Mouse (Mus musculus): Measurements from ENCODE around the gene Rfc2.
A peak's percentile ranks its signal among the peaks of the same experiment; 100 is the strongest.

Gene Rfc2

GRCm38 (mm10) chr5:134581146-134581545, at the start of gene Rfc2:
TSS of gene Rfc2 (plus strand) at chr5:134581366.
- DNase-seq (ENCODE audit: low spot score in 2 of 2), result no peak

- no peak for DNase-seq (ENCODE audit: low spot score in 2 of 2)
Observed at GRCm38 (mm10) chr5:134531585-134531984, 49.6 kb upstream of the Rfc2 start.

GRCm38 (mm10) chr5:134532417-134532816, 48.7 kb upstream of the Rfc2 start:
- DNase-seq (ENCODE audit: low spot score in 2 of 2), result no peak

- no peak for DNase-seq (ENCODE audit: low spot score in 2 of 2)
Observed at GRCm38 (mm10) chr5:134536036-134536435, 45.1 kb upstream of the Rfc2 start.

GRCm38 (mm10) chr5:134539891-134540290, 41.3 kb upstream of the Rfc2 start:
- no peak for DNase-seq (ENCODE audit: low spot score in 2 of 2)

DNA sequence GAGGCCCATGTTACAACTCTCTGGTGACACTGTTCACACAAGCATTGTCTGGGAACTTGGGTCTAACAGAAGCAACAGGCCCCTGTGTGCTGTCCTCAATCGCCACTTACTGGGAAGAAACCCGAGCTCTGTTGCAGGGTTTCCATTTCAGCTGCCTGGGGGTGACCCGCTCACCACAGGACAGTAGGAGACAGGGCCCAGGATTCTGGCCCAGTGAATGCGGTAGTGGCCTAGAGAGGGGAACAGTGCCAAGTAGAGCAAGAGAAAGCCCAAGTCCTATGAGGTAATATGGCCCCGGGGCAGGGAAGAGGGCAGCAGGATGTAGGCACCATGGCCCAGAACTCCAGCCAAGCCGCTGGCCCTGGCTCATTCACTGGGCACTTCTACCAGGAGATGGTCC, 40.3 kb upstream of the Rfc2 start:
- DNase-seq (ENCODE audit: low spot score in 2 of 2), result no peak

DNA sequence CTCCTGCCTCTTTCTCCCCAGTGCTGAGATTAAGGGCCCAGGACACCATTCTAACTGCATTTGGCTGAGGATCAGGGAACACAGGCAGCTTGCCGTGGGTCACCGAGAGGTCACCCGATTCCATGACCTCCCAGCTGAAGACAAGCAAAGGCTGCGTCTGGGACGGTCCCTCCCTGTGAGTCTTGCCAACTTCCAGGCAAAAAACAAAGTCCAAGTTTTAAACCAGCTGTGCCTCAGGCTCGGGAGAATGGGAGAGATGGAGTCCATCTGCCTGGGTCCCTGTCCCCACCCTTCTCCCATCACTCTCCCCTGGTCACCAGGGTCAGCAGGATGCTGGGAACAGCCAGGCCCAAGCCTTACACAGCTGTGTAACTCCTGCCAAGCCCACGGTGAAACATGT, 39.5 kb upstream of the Rfc2 start:
- DNase-seq (ENCODE audit: low spot score in 2 of 2), result no peak

DNA sequence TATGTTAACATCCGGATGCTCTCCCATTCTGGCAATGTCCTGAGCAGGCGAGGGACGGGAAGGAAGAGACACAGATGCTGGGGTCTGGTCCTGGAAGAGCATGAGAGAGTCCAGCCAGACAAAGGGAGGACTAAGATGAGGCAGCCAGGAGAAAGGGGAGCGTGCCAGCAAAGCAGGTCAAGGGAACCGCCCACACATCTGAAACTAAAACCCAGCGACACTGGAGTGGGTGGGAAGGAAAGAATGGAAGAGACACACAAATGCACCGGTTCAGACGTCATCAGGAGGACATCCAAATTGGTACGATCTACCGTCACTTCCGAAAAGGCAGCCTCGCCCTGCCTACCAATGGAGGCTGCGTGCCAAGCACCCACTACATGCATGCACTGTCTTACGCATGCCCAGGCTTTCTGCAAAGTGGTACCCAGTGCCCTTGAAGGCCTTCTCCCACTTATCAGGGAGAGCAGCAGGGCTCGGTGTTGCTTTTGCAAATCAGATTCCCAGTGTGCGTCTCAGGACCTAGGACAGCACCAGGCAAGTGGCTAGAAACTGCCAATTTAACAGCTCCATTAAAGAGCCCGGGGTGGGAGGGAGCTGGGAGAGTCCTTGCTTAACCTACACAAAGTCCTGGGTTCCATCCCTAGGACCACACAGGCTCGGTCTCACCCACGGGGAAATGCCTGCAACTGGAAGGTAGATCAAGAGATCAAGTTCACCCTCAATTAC, 36.5 kb upstream of the Rfc2 start:
- DNase-seq (ENCODE audit: low spot score in 2 of 2), result peak in 1 of 2 experiments; percentile 43

GRCm38 (mm10) chr5:134545242-134545629, 35.9 kb upstream of the Rfc2 start:
- no peak for DNase-seq (ENCODE audit: low spot score in 2 of 2)

GRCm38 (mm10) chr5:134546790-134547189, 34.4 kb upstream of the Rfc2 start:
- DNase-seq (ENCODE audit: low spot score in 2 of 2), result no peak

- DNase-seq (ENCODE audit: low spot score in 2 of 2), result no peak
Observed at GRCm38 (mm10) chr5:134548306-134548705, 32.9 kb upstream of the Rfc2 start.

DNA sequence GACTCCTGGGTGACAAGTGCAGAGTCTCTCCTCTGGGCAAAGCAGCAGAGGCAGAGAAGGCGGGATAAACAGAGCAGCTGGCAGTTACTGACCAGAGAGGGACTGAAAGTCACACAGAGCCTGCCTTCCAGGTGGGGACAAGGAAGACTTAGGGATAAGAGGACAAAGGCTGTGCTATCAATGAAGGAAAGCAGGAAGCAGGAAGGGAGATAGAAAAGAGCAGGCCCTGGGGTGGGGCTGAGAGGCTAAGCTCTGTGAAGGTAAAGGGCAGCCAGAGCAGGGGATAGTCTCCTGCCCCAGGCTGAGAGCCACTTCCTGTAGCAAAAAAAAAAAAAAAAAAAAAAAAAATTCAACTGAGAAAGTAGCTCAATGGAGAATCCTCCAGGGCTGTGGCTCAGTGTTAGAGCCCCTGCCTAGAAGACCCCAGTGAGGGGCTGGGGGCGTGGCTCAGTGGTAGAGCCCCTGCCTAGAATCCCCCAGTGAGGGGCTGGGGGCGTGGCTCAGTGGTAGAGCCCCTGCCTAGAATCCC, 31.5 kb upstream of the Rfc2 start:
- DNase-seq (ENCODE audit: low spot score in 2 of 2), result no peak

DNA sequence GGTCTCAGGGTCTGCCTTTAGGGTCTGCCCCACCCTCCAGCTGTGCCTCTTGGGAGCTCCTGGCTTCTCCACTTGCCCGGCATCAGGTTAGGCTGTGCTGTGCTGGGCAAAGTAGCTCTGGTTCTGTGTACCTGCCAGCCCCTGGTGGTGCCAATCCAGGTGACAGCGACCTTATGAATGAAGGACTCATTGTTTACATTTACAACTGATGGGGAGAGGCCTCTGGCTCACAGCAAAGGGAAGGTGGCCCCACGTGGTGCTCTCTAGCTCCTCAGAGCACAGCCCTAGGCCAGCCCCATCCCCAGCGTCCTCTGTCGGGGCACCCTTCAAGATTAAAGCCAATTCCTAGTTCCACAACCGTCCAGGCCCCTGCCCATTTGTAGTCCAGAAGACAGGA, 30.3 kb upstream of the Rfc2 start:
- DNase-seq (ENCODE audit: low spot score in 2 of 2), result no peak

DNA sequence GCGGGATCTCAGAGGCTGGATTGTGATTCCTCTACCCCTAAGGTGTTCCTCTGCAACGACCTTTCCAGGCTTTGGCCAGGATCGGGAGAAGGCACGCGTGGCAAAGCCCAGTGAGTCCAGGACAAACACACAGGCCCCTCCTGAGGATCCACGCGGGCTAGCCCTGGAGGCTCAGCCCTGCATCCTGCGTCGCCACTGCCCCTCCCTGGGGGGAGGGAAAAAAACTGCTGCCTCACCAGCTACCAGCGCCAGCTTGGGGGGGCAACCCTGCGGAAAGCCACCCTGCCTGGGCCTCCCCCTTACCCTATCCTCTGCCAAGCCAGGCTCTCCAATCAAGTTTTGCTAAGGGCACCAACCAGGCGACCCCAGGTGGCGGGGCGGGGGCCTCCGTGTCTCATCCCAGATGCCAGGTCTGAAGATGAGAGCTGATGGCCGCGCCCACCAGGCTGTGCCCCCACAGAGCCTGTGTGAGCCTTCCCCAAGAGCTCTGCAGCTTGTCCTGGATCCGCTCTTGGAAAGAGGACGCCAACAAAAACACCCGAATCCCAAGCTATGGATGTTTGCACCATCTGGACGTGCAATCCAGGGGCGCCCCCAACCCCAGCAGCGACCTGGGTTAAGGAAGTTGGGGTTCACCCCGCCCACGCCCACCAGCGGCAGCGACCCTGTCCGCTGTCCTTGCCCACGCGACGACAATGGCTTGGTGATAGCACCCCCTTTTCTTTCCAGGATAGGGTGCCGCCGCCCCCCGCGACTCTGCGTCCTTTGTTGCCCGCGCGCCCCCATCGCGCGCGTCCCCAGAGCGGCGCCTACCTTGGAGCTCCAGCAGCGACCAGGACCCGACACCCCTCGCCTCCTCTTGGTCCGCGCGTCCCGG, 29.7 kb upstream of the Rfc2 start:
- DNase-seq (ENCODE audit: low spot score in 2 of 2), result peak; percentile 39 to 50

DNA sequence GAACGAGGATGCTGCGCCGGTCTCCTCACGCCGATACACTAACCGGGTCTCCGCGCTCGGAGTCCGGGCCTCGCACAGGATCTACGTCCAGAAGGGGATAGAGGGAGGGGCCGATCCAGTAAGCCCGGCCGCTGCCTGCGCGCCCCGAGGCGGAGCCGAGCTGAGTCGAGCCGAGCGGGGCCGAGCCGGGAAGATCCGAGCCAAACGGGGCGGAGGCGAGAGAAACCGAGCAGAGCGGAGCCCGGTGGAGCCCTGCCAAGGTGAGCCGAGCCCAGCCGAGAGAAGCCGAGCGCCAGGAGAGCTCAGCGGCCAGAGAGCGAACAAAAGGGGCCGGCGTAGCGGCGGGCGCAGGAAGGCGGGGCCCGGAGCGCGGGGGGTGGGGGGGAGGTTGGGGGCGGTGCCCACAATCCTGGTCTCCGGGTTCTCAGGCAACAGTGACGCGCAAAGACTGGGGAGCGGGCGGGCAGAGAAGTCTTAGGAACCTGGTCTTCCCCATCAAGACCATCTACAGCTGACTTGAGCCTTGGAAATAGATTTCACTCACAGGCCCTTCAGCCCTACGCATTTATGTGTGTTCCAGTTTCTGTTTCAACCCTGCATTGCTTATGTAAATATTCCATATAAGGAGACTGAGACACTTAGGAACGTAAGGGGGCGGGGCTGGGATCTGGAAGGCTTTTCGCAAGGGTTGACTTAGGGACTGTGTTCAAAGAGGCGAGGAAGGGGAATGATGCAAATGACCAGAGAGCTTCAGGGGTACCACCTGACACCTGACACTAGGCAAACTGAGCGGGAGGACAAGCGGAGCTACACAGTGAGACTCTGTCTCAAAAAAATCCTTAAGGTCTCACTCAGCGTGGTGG, 28.8 kb upstream of the Rfc2 start, which contains the start of gene Clip2:
Clip2 (minus strand) TSS at position 325 of the 863 bp plus-strand sequence.
- peak; percentile 93 to 98 for DNase-seq (ENCODE audit: low spot score in 2 of 2)

- DNase-seq (ENCODE audit: low spot score in 2 of 2), result no peak
Observed at GRCm38 (mm10) chr5:134553951-134554546, 27.1 kb upstream of the Rfc2 start.

GRCm38 (mm10) chr5:134555463-134556164, 25.6 kb upstream of the Rfc2 start:
- DNase-seq (ENCODE audit: low spot score in 2 of 2), result peak; percentile 52 to 70

- DNase-seq (ENCODE audit: low spot score in 2 of 2), result no peak
Observed at GRCm38 (mm10) chr5:134560071-134560449, 21.1 kb upstream of the Rfc2 start, which contains the start of gene Syna. TSS of gene Syna (minus strand) at chr5:134560171.

DNA sequence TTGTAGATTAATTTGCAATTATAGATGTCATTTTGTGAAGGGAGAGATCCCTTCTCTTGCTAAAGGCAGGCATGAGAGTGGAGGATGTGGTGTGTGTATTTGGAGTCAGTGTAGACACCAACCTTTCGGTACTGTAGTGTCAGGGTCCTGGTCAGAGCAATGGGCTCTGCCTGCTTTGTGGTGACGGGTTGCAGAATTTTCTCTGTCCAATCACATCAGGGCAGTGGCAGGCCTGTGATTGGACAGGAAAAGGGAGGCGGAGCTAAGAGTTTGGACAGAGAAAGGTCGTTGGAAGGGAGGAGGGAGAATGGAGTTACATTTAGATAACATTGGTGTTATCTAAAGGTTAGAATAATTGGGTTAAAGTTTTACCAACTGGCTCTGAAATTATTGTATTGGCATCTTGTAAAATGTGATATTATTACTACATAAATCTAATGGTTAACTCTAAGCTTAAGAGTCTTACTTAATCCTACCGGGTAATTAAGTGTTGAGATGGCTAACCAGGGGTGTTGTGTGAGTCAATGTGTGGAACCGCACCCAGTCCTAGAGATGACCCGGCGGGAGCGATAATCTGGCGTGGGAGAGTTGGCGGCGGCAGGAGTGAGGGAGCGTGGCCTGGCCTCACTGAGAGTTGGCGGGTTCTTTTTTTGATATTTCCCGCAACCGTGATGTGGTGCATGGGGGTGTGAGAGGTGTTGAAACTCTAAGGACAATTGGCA, 20.6 kb upstream of the Rfc2 start:
- no peak for DNase-seq (ENCODE audit: low spot score in 2 of 2)

- no peak for DNase-seq (ENCODE audit: low spot score in 2 of 2)
Observed at GRCm38 (mm10) chr5:134564272-134564671, 16.9 kb upstream of the Rfc2 start.

Measured in frontal cortex, postnatal 25 days (tissue).